Mouse (Mus musculus) v-Abl transformed pro-B cells (cell line): ENCODE results near the gene Ercc8.

Experiments
- in situ Hi-C, 2 experiments: fragments of 400-800 bp; cut with MboI; formaldehyde crosslinking; loops; one replicate each; pipeline ENCODE4 v1.15.1; 2025; ENCODE audit not compliant: unreplicated experiment in 2 of 2

The Ercc8 gene

GRCm38 (mm10) chr13:108152650-108153372, 5.7 kb upstream of the Ercc8 start:
- in situ Hi-C loops = loop anchor here (10.0 to 25.0 kb wide), 4 partner anchors 978 to 1216 kb away; partner anchors contain the start of genes Dimt1 (in 2 of the 2) and Ipo11 (in 1 of the 2)

- in situ Hi-C loops = loop anchor here (5.0 to 25.0 kb wide), 6 partner anchors 982 to 1220 kb away; partner anchors contain the start of genes Dimt1 (in 2 of the 2) and Ipo11 (in 1 of the 2)
Observed at GRCm38 (mm10) chr13:108157156-108157555, 1.4 kb upstream of the Ercc8 start.

GRCm38 (mm10) chr13:108157732-108158464, 633 bp upstream of the Ercc8 start:
- in situ Hi-C loops = loop anchor here (5.0 to 25.0 kb wide), 6 partner anchors 983 to 1221 kb away; partner anchors contain the start of genes Dimt1 (in 2 of the 2) and Ipo11 (in 1 of the 2)

GRCm38 (mm10) chr13:108159241-108159575, 677 bp downstream of the Ercc8 start:
- in situ Hi-C loops = loop anchor here (5.0 to 25.0 kb wide), 6 partner anchors 984 to 1222 kb away; partner anchors contain the start of genes Dimt1 (in 2 of the 2) and Ipo11 (in 1 of the 2)

GRCm38 (mm10) chr13:108159963-108160362, 1.4 kb downstream of the Ercc8 start:
- in situ Hi-C loops = loop anchor here (5.0 to 25.0 kb wide), 7 partner anchors 167 to 1223 kb away; partner anchors contain the start of genes Dimt1 (in 2 of the 2) and Ipo11 (in 1 of the 2)

- in situ Hi-C loops = loop anchor here in 1 of 2 experiments (5.0 to 25.0 kb wide), 2 partner anchors 163 to 1227 kb away; partner anchors contain the start of genes Dimt1 and Ipo11
Observed at GRCm38 (mm10) chr13:108163912-108164311, 5.4 kb downstream of the Ercc8 start.

GRCm38 (mm10) chr13:108164621-108165020, 6.1 kb downstream of the Ercc8 start:
- in situ Hi-C loops = loop anchor here in 1 of 2 experiments (5.0 to 25.0 kb wide), 2 partner anchors 163 to 1227 kb away; partner anchors contain the start of genes Dimt1 and Ipo11

GRCm38 (mm10) chr13:108170002-108170401, 11.5 kb downstream of the Ercc8 start:
- in situ Hi-C loops = loop anchor here in 1 of 2 experiments (25.0 kb wide), 1 partner anchor 1233 kb away; the partner anchor contains the start of genes Dimt1 and Ipo11

- in situ Hi-C loops = loop anchor here in 1 of 2 experiments (25.0 kb wide), 1 partner anchor 1233 kb away; the partner anchor contains the start of genes Dimt1 and Ipo11
Observed at GRCm38 (mm10) chr13:108170511-108170910, 12.0 kb downstream of the Ercc8 start.

GRCm38 (mm10) chr13:108179618-108180017, 21.1 kb downstream of the Ercc8 start:
- in situ Hi-C loops = loop anchor here in 1 of 2 experiments (25.0 kb wide), 1 partner anchor 1608 kb away; no protein-coding TSS in a partner anchor

- in situ Hi-C loops = loop anchor here in 1 of 2 experiments (25.0 kb wide), 1 partner anchor 1606 kb away; no protein-coding TSS in a partner anchor
Observed at GRCm38 (mm10) chr13:108180821-108181220, 22.3 kb downstream of the Ercc8 start.

- in situ Hi-C loops = loop anchor here in 1 of 2 experiments (25.0 kb wide), 1 partner anchor 1603 kb away; no protein-coding TSS in a partner anchor
Observed at GRCm38 (mm10) chr13:108184743-108185255, 26.3 kb downstream of the Ercc8 start.

GRCm38 (mm10) chr13:108185530-108185929, 27.0 kb downstream of the Ercc8 start:
- in situ Hi-C loops = loop anchor here in 1 of 2 experiments (25.0 kb wide), 1 partner anchor 1602 kb away; no protein-coding TSS in a partner anchor

GRCm38 (mm10) chr13:108187994-108188393, 29.5 kb downstream of the Ercc8 start:
- in situ Hi-C loops = loop anchor here in 1 of 2 experiments (25.0 kb wide), 1 partner anchor 1599 kb away; no protein-coding TSS in a partner anchor

GRCm38 (mm10) chr13:108191074-108191720, 32.7 kb downstream of the Ercc8 start:
- in situ Hi-C loops = loop anchor here (5.0 to 25.0 kb wide), 4 partner anchors 136 to 1596 kb away; no protein-coding TSS in a partner anchor

- in situ Hi-C loops = loop anchor here (10.0 to 25.0 kb wide), 2 partner anchors 1019 to 1592 kb away; no protein-coding TSS in a partner anchor
Observed at GRCm38 (mm10) chr13:108195474-108195873, 36.9 kb downstream of the Ercc8 start.

GRCm38 (mm10) chr13:108204857-108205256, 46.3 kb downstream of the Ercc8 start:
- in situ Hi-C loops = no loop called here

GRCm38 (mm10) chr13:108207447-108207846, 48.9 kb downstream of the Ercc8 start:
- in situ Hi-C loops = no loop called here

- in situ Hi-C loops = no loop called here
Observed at GRCm38 (mm10) chr13:108208090-108208489, 49.6 kb downstream of the Ercc8 start.
